Mouse (Mus musculus) forebrain, postnatal 0 days (tissue): ENCODE results near the gene C5ar1. TPM values are rescaled to one million over a fixed set of nuclear protein-coding genes. Genes with fewer than 3 reads are reported as not detected.

ENCODE experiments used
- ATAC-seq: fragments of 200-750 bp; cut with Nextera tagmentation; 2 replicates; pipeline ENCODE4 v1.8.0; 2017; ENCODE audit warnings: mild to moderate bottlenecking, moderate library complexity
- DNase-seq: peaks from one replicate; pipeline ENCODE4 v3.0.0-alpha.2; 2015
- H3K27ac ChIP-seq: fragments of 300-500 bp; sonication (generic); 2 replicates; pipeline ENCODE4 v1.5.1; 2014; ENCODE audit warnings: low read depth, mild to moderate bottlenecking, antibody characterized with exemption, low read length, moderate library complexity, mixed read lengths
- H3K27me3 ChIP-seq: fragments of 300-500 bp; sonication (generic); 2 replicates; pipeline ENCODE4 v1.6.1; 2014; ENCODE audit warnings: mild to moderate bottlenecking, low read length, mixed read lengths; ENCODE audit not compliant: insufficient read depth
- H3K36me3 ChIP-seq: fragments of 300-500 bp; sonication (generic); 2 replicates; pipeline ENCODE4 v1.6.1; 2014; ENCODE audit warnings: mild to moderate bottlenecking, moderate library complexity; ENCODE audit not compliant: insufficient read depth
- H3K4me1 ChIP-seq: fragments of 300-500 bp; sonication (generic); 2 replicates; pipeline ENCODE4 v1.6.1; 2014; ENCODE audit warnings: antibody characterized with exemption; ENCODE audit not compliant: insufficient read depth
- H3K4me2 ChIP-seq: fragments of 300-500 bp; sonication (generic); 2 replicates; pipeline ENCODE4 v1.6.1; 2014; ENCODE audit warnings: low read depth, mild to moderate bottlenecking, moderate library complexity
- H3K4me3 ChIP-seq: fragments of 300-500 bp; sonication (generic); 2 replicates; pipeline ENCODE4 v1.5.1; 2014; ENCODE audit warnings: low read depth, low read length, mixed read lengths
- H3K9ac ChIP-seq: fragments of 300-500 bp; sonication (generic); 2 replicates; pipeline ENCODE4 v1.6.1; 2014; ENCODE audit warnings: mild to moderate bottlenecking
- H3K9me3 ChIP-seq: fragments of 300-500 bp; sonication (generic); 2 replicates; pipeline ENCODE4 v1.6.1; 2016; ENCODE audit warnings: low read length
- CTCF ChIP-seq: sonication (generic); IDR thresholded peaks from 2 replicates; pipeline ENCODE4 v1.5.1; 2016; ENCODE audit warnings: antibody characterized with exemption, control low read depth, low read depth
- WGBS: fragments of 180-500 bp; shearing (Covaris S2); extraction: QIAGEN DNeasy Blood & Tissue Kit; methylation state at CpG from one replicate; pipeline ENCODE4 v1.1.7; 2014; 5-methylcytosine and 5-hydroxymethylcytosine counted together
- polyA plus RNA-seq: library from polyadenylated mRNA; unstranded; fragments of >200 nt; fragmentation: Nextera tagmentation; extraction: Ambion mirVana; gene quantifications from 2 replicates; pipeline ENCODE4 v1.2.1, GENCODE M21; 2015
- total RNA-seq: library from RNA; depleted of rRNA; stranded (reverse); fragments of >200 nt; gene quantifications from 2 replicates; pipeline ENCODE4 v1.2.3, GENCODE M21; 2014

The C5ar1 gene
- total and polyA plus RNA-seq, 2 experiments from 2014 or later: 0.52 to 1.7 TPM

DNA sequence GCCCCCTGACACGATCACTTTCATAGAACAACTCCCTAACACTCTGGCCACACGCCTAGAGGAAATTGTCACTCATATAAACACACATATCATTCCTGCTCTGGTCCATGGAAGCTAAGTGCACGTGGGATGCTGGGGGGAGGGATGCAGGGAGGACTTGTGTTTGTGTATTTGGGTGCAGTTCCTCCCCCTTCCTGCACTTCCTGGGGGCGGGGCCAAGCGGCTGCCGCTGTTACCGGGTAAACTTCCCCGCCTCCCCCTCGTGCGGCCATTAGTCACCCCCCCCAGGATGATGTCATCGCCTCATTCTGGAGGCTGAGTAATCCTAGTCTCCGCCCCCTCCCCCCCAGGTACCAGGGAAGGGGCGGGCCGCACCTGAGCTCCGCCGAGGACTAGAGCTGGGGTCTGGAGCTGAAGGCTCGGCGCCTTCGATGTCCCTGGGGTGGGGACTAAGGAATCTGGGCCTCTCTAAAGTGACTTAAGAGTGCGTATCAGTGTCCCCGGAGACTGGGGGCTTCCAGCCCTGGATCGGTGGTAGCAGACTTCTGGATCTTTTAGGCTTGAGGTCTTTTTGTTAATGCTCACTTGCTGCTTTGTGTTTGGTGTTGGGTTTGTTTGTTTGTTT, 37.5 kb upstream of the C5ar1 start:
- peak overlapping the region; percentile 24; the same call in 1 of the 2 replicates for H3K27ac ChIP-seq
- H3K4me2 ChIP-seq: peak overlapping the region; percentile 61
- DNase-seq (peak; percentile 85), ATAC-seq (peak; percentile 21; the same call in 1 of the 2 replicates)
- H3K4me1 ChIP-seq: peaks cover 11% of the 10 kb centered on the region; the same call in 1 of the 2 replicates
- H3K9ac ChIP-seq: peak overlapping the region; percentile 45
- H3K4me3 ChIP-seq: peak overlapping the region; percentile 31
- no peaks in the 10 kb centered on the region for H3K36me3 ChIP-seq
- peak; percentile 60 for TF ChIP-seq CTCF
- H3K9me3 ChIP-seq: no peaks in the 10 kb centered on the region
- H3K27me3 ChIP-seq: no peaks in the 10 kb centered on the region
- under 1% methylated on average over 22 of the region's 22 CpGs for WGBS

DNA sequence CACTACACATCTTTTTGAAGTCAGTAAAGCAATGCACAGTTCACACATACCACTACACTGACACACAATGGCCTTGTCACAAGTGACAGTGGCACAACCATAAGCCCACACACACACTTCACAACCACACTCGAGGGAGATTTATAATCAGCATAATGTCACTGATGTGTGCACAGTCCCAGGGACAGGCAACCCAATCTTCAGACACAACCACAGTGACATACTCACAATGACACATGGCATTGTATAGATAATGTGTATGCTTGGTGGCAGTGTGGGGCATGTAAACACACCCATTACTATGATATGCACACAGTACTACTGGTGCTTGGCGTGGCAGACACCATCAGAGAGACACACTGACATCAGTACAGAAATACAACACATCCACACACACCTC, 36.8 kb upstream of the C5ar1 start:
- Histone ChIP-seq H3K27me3 (no peaks in the 10 kb centered on the region), H3K36me3 (no peaks in the 10 kb centered on the region), H3K9me3 (no peaks in the 10 kb centered on the region), H3K4me1 (peaks cover 11% of the 10 kb centered on the region; the same call in 1 of the 2 replicates), H3K4me2 (peak overlapping the region; percentile 61), H3K4me3 (no peak overlapping the region), H3K27ac (no peak overlapping the region), H3K9ac (no peak overlapping the region)
- ATAC-seq (no peak), DNase-seq (no peak)
- no peak for TF ChIP-seq CTCF
- WGBS: 41% methylated on average over 2 of the region's 2 CpGs

DNA sequence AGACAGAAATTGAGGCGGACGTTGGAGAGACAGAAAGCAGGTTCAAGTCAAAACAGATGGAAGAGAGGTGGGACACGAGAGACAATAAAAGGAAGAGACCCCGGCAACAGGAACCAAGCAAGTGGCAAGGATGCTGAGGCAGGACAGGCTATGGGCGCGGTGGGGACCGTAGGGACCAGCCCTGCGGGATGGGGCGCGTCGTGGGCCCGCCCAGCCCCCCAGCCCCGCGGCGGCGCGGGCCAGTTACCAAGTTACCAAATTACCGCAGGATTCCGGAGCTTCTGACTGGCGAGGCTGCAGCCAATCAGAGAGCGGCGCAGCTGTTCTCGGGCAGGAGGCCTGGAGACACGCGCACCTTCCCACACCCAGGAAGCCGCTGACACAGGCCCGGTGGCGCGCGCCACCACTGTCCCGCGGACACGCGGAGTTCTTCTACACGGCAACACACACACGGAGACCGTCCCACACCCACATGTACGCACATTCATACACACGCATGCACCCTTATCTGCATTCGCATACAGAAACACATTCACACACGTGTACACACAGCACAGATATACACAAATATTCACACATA, 36.1 kb upstream of the C5ar1 start:
- Histone ChIP-seq H3K36me3 (no peaks in the 10 kb centered on the region), H3K27me3 (no peaks in the 10 kb centered on the region), H3K4me3 (peak overlapping the region; percentile 50), H3K9ac (peak overlapping the region; percentile 23), H3K27ac (peak overlapping the region; percentile 79), H3K9me3 (no peaks in the 10 kb centered on the region), H3K4me1 (peaks cover 11% of the 10 kb centered on the region; the same call in 1 of the 2 replicates), H3K4me2 (peak overlapping the region; percentile 88)
- peak; percentile 23 for ATAC-seq
- TF ChIP-seq CTCF: no peak
- peak; percentile 82 for DNase-seq
- WGBS: 2% methylated on average over 40 of the region's 41 CpGs

DNA sequence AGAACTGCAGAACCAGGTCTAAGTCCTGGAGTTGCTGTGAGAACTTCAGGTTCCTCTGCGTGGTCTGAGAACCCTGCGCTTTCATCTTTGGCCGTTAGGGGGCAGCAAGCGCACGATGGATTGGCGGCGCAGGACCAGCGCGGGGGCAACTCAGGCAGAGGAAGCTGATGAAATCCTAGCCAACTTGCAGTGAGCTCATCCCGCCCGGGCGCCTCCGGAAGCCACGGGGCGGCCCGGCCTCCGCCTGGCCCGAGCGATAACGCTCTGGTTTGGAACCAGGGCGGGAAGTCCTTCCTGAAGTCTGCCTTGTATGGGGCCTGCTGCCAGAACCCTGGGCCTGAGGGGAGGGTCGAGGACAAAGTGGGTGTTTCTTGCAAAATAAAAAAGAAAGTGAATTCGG, 35.5 kb upstream of the C5ar1 start:
- Histone ChIP-seq H3K4me2 (peak overlapping the region; percentile 88), H3K27ac (peak overlapping the region; percentile 79), H3K9ac (peak overlapping the region; percentile 23), H3K4me3 (peak overlapping the region; percentile 50), H3K27me3 (no peaks in the 10 kb centered on the region), H3K9me3 (no peaks in the 10 kb centered on the region), H3K4me1 (peaks cover 11% of the 10 kb centered on the region; the same call in 1 of the 2 replicates), H3K36me3 (no peaks in the 10 kb centered on the region)
- ATAC-seq: peak; percentile 65
- peak; percentile 94 for DNase-seq
- peak; percentile 98 for TF ChIP-seq CTCF
- WGBS: 2% methylated on average over 23 of the region's 23 CpGs

DNA sequence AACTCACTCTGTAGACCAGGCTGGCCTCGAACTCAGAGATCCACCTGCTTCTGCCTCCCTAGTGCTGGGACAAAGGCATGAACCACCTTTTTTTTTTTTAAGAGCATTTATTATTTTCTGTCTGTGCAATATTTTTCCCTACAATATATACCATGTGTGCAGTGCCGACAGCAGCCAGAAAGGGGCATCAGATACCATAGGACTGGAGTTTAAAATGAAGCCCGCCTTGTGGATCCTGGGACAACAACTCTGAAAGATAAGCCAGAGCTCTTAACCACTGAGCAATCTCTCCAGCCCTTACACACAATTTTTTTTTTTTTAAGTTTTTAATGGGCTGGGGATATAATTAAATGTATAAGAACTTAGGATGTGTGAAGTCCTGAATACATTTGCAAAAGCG, 35.0 kb upstream of the C5ar1 start:
- Histone ChIP-seq H3K9ac (no peak overlapping the region), H3K27ac (no peak overlapping the region), H3K4me3 (no peak overlapping the region), H3K36me3 (no peaks in the 10 kb centered on the region), H3K27me3 (no peaks in the 10 kb centered on the region), H3K4me2 (peak overlapping the region; percentile 88; the same call in 1 of the 2 replicates), H3K4me1 (peaks cover 11% of the 10 kb centered on the region; the same call in 1 of the 2 replicates), H3K9me3 (no peaks in the 10 kb centered on the region)
- WGBS: 22% methylated on average over 4 of the region's 4 CpGs
- ATAC-seq (peak; percentile 56), DNase-seq (peak; percentile 73)
- TF ChIP-seq CTCF: no peak

DNA sequence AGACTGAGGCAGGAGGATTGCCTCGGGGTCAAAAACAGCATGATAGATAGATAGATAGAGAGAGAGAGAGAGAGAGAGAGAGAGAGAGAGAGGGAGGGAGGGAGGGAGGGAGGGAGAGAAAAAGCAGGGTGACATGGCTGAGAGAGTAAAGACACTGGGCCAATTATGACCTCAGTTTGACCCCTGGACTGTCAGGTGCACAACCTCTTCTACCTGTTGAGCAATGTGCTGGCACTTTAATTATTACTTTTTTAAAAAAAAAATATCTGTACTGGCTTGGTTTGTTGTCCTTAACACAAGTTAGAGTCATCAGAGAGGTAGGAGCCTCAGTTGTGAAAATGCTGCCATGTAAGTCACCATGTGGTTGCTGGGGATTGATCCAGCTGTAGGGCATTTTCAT, 28.5 kb upstream of the C5ar1 start:
- no peak for TF ChIP-seq CTCF
- 82% methylated on average over 1 of the region's 1 CpGs for WGBS
- Histone ChIP-seq H3K9me3 (no peaks in the 10 kb centered on the region), H3K36me3 (peaks cover 6% of the 10 kb centered on the region), H3K4me3 (no peak overlapping the region), H3K4me1 (peaks cover 3% of the 10 kb centered on the region), H3K4me2 (no peak overlapping the region), H3K27ac (no peak overlapping the region), H3K9ac (no peak overlapping the region), H3K27me3 (no peaks in the 10 kb centered on the region)
- DNase-seq (no peak), ATAC-seq (no peak)

DNA sequence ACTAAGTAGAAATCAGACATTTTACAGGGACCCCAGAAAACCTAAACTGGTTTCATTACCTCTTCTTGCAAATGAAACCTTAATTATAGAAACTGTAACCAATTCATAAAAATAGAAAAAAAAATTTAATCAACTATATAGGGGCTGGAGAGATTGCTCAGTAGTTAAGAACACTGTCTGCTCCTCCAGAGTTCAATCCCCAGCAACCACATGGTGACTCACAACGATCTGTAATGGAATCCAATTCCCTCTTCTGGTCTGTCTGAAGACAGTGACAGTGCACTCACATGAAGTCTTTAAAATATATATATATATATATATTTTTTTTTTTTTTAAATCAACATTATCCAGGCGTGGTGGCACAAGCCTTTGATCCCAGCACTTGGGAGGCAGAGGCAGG, 27.7 kb upstream of the C5ar1 start:
- 94% methylated on average over 2 of the region's 2 CpGs for WGBS
- Histone ChIP-seq H3K36me3 (peaks cover 14% of the 10 kb centered on the region), H3K9ac (peak overlapping the region; percentile 62), H3K27me3 (no peaks in the 10 kb centered on the region), H3K27ac (peak overlapping the region; percentile 90), H3K9me3 (no peaks in the 10 kb centered on the region), H3K4me3 (peak overlapping the region; percentile 59), H3K4me1 (peaks cover 3% of the 10 kb centered on the region), H3K4me2 (peak overlapping the region; percentile 51)
- DNase-seq (no peak), ATAC-seq (no peak)
- TF ChIP-seq CTCF: no peak
